Mouse (Mus musculus) adrenal gland, adult 18-20 months (tissue): Measurements from ENCODE around the gene Pcbp1. TPM values are rescaled to one million over a fixed set of nuclear protein-coding genes. Genes with fewer than 3 reads are reported as not detected.

ENCODE experiments used
- DNase-seq, 2 experiments: peaks; one replicate each; pipeline ENCODE4 v3.0.0; 2021 to 2022; ENCODE audit warnings: low spot score in 2 of 2
- total RNA-seq, 2 experiments: library from RNA; stranded (reverse); gene quantifications; 1 replicate in 1 of 2; 2 replicates in 1 of 2; pipeline ENCODE4 v1.2.3; 2021

Pcbp1 gene
- total RNA-seq, 2 experiments from 2014 or later = 331 to 339 TPM

GRCm38 (mm10) chr6:86524879-86525645 is 1.1 kb downstream of the Pcbp1 start:
- DNase-seq = peak; percentile 58 to 61

GRCm38 (mm10) chr6:86523755-86524434 is 2.2 kb downstream of the Pcbp1 start:
- no peak for DNase-seq

GRCm38 (mm10) chr6:86523242-86523754 is 2.8 kb downstream of the Pcbp1 start:
- DNase-seq = no peak

- no peak for DNase-seq
Observed at GRCm38 (mm10) chr6:86522001-86522911, 3.9 kb downstream of the Pcbp1 start.

- DNase-seq = no peak
Observed at GRCm38 (mm10) chr6:86519767-86520345, 6.3 kb downstream of the Pcbp1 start.

- DNase-seq = no peak
Observed at GRCm38 (mm10) chr6:86516021-86516420, 10.1 kb downstream of the Pcbp1 start.

- DNase-seq = no peak
Observed at GRCm38 (mm10) chr6:86513296-86513695, 12.8 kb downstream of the Pcbp1 start.

- DNase-seq = no peak
Observed at GRCm38 (mm10) chr6:86510979-86511378, 15.1 kb downstream of the Pcbp1 start.

GRCm38 (mm10) chr6:86509866-86510200 is 16.3 kb downstream of the Pcbp1 start:
- DNase-seq = no peak

GRCm38 (mm10) chr6:86509194-86509865 is 16.8 kb downstream of the Pcbp1 start:
- no peak for DNase-seq

GRCm38 (mm10) chr6:86508736-86509135 is 17.4 kb downstream of the Pcbp1 start:
- no peak for DNase-seq

- no peak for DNase-seq
Observed at GRCm38 (mm10) chr6:86507116-86507515, 19.0 kb downstream of the Pcbp1 start.

- no peak for DNase-seq
Observed at GRCm38 (mm10) chr6:86506309-86506708, 19.8 kb downstream of the Pcbp1 start.

- no peak for DNase-seq
Observed at GRCm38 (mm10) chr6:86505671-86506070, 20.4 kb downstream of the Pcbp1 start.

GRCm38 (mm10) chr6:86503513-86503912 is 22.6 kb downstream of the Pcbp1 start:
- DNase-seq = no peak

- DNase-seq = no peak
Observed at GRCm38 (mm10) chr6:86499571-86500109, 26.5 kb downstream of the Pcbp1 start.

- DNase-seq = no peak
Observed at GRCm38 (mm10) chr6:86497942-86498732, 28.0 kb downstream of the Pcbp1 start.

GRCm38 (mm10) chr6:86497071-86497815 is 28.9 kb downstream of the Pcbp1 start:
- peak; percentile 42 to 44 for DNase-seq

GRCm38 (mm10) chr6:86496585-86496984 is 29.5 kb downstream of the Pcbp1 start:
- DNase-seq = no peak
